Mouse (Mus musculus) lung, embryonic 14.5 days (tissue): ENCODE measurements around the gene Ccl12. TPM values are rescaled to one million over a fixed set of nuclear protein-coding genes. Genes with fewer than 3 reads are reported as not detected.
A peak's percentile ranks its signal among the peaks of the same experiment; 100 is the strongest.

Source experiments
- ATAC-seq: fragments of 200-750 bp; cut with Nextera tagmentation; 2 replicates; pipeline ENCODE4 v1.8.0; 2017; ENCODE audit warnings: mild to moderate bottlenecking, moderate TSS enrichment, moderate library complexity; ENCODE audit not compliant: insufficient read depth
- DNase-seq: peaks from one replicate; pipeline ENCODE4 v3.0.0-alpha.2; 2015
- H3K27ac ChIP-seq: fragments of 300-500 bp; sonication (generic); 2 replicates; pipeline ENCODE4 v1.5.1; 2014; ENCODE audit warnings: low read depth, mild to moderate bottlenecking, moderate library complexity
- H3K27me3 ChIP-seq: fragments of 300-500 bp; sonication (generic); 2 replicates; pipeline ENCODE4 v1.6.1; 2014; ENCODE audit warnings: low read length, control low read depth; ENCODE audit not compliant: insufficient read depth
- H3K36me3 ChIP-seq: fragments of 300-500 bp; sonication (generic); 2 replicates; pipeline ENCODE4 v1.6.1; 2014; ENCODE audit warnings: control low read depth; ENCODE audit not compliant: insufficient read depth
- H3K4me1 ChIP-seq: fragments of 300-500 bp; sonication (generic); 2 replicates; pipeline ENCODE4 v1.6.1; 2014; ENCODE audit warnings: antibody characterized with exemption, control low read depth; ENCODE audit not compliant: insufficient read depth
- H3K4me2 ChIP-seq: fragments of 300-500 bp; sonication (generic); 2 replicates; pipeline ENCODE4 v1.6.1; 2014; ENCODE audit warnings: mild to moderate bottlenecking
- H3K4me3 ChIP-seq: fragments of 300-500 bp; sonication (generic); 2 replicates; pipeline ENCODE4 v1.5.1; 2014; ENCODE audit warnings: low read depth, low read length
- H3K9ac ChIP-seq: fragments of 300-500 bp; sonication (generic); 2 replicates; pipeline ENCODE4 v1.6.1; 2014
- H3K9me3 ChIP-seq: fragments of 300-500 bp; sonication (generic); 2 replicates; pipeline ENCODE4 v1.6.1; 2016; ENCODE audit warnings: low read depth, low read length, control low read depth
- CTCF ChIP-seq: IDR thresholded peaks from 2 replicates; pipeline ENCODE4 v1.5.1; 2016; ENCODE audit warnings: antibody characterized with exemption, low read depth
- WGBS: fragments of 180-500 bp; shearing (Covaris S2); extraction: QIAGEN DNeasy Blood & Tissue Kit; methylation state at CpG from one replicate; pipeline ENCODE4 v1.1.7; 2014; 5-methylcytosine and 5-hydroxymethylcytosine counted together
- polyA plus RNA-seq: library from polyadenylated mRNA; unstranded; fragments of >200 nt; fragmentation: Nextera tagmentation; extraction: Ambion mirVana; gene quantifications from 2 replicates; pipeline ENCODE4 v1.2.1, GENCODE M21; 2014

Ccl12 gene
- 2.9 and 5.3 TPM in 2 replicates for polyA plus RNA-seq

DNA sequence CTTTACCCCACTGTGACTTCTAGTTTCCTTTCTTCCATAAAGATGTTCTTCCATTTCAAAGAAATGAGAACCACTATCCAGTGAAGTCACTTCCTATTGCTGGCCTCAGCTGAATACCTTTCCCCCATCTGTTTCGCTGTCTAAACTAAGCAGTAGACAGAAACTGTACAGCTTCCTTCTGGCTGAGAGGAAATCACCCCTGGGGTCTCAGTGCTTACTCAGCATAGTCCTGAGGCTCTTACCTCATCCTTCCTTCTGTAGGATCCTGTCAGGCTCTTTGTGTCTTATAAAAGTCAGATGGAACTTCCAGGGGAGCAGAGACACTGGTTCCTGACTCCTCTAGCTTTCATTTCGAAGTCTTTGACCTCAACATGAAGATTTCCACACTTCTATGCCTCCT lies at the start of gene Ccl12:
TSS of gene Ccl12 (plus strand) at position 317 of the 400 bp plus-strand sequence.
- no peaks in the 10 kb centered on the region for H3K9me3 ChIP-seq
- ATAC-seq, result no peak
- 0 out of 2 replicates have a peak, but pooled peaks cover 3% of the 10 kb centered on the region for H3K4me1 ChIP-seq
- no peak within 1 kb of the TSS for H3K9ac ChIP-seq
- TF ChIP-seq CTCF, result no peak
- no peak within 1 kb of the TSS for H3K4me2 ChIP-seq
- no peaks in the 10 kb centered on the region for H3K36me3 ChIP-seq
- WGBS, result 54% methylated on average over 2 of the region's 2 CpGs
- no peaks in the 10 kb centered on the region for H3K27me3 ChIP-seq
- no peak within 1 kb of the TSS for H3K4me3 ChIP-seq
- DNase-seq, result peak; percentile 12
- peak within 1 kb of the TSS; percentile 70; the same call in 1 of the 2 replicates for H3K27ac ChIP-seq

GRCm38 (mm10) chr11:82053849-82054248 lies 47.8 kb upstream of the Ccl12 start:
- Histone ChIP-seq H3K36me3 (no peaks in the 10 kb centered on the region), H3K27ac (no peak overlapping the region), H3K9ac (no peak overlapping the region), H3K4me1 (no peaks in the 10 kb centered on the region), H3K9me3 (no peaks in the 10 kb centered on the region), H3K27me3 (no peaks in the 10 kb centered on the region), H3K4me2 (no peak overlapping the region), H3K4me3 (no peak overlapping the region)
- WGBS, result 77% methylated on average over 7 of the region's 7 CpGs
- DNase-seq (no peak), ATAC-seq (no peak)
- no peak for TF ChIP-seq CTCF

- ATAC-seq (no peak; the same call in 1 of the 2 replicates), DNase-seq (peak; percentile 65)
- H3K36me3 ChIP-seq, result no peaks in the 10 kb centered on the region
- 58% methylated on average over 6 of the region's 6 CpGs for WGBS
- H3K4me2 ChIP-seq, result peak within 1 kb of the TSS; percentile 50
- no peaks in the 10 kb centered on the region for H3K9me3 ChIP-seq
- H3K27me3 ChIP-seq, result no peaks in the 10 kb centered on the region
- peak within 1 kb of the TSS; percentile 12; the same call in 1 of the 2 replicates for H3K4me3 ChIP-seq
- no peak for TF ChIP-seq CTCF
- H3K4me1 ChIP-seq, result no peaks in the 10 kb centered on the region
- H3K27ac ChIP-seq, result no peak within 1 kb of the TSS
- no peak within 1 kb of the TSS; the same call in 1 of the 2 replicates for H3K9ac ChIP-seq
These were observed 44.0 kb upstream of the Ccl12 start, which contains the start of gene Ccl11 for GRCm38 (mm10) chr11:82057646-82058045. Gene Ccl11, plus strand, starts transcription at chr11:82057823.

DNA sequence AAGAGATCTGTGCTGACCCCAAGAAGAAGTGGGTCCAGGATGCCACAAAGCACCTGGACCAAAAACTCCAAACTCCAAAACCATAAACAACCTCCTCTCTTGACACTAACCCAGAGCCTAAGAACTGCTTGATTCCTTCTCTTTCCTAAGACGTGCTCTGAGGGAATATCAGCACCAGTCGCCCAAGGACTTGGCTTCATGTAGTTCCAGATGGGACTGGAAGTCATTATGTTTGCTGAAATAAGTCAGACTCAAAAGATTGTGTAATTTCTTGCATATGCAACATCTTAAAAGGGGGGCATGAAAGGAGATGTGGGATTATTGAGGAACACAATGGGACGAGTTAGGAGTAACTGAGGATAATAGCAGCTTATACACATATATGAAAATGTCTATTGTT lies 39.4 kb upstream of the Ccl12 start:
- 67% methylated on average over 3 of the region's 3 CpGs for WGBS
- Histone ChIP-seq H3K27ac (no peak overlapping the region), H3K9ac (no peak overlapping the region), H3K4me2 (no peak overlapping the region), H3K4me1 (no peaks in the 10 kb centered on the region), H3K4me3 (no peak overlapping the region), H3K36me3 (no peaks in the 10 kb centered on the region), H3K9me3 (no peaks in the 10 kb centered on the region), H3K27me3 (no peaks in the 10 kb centered on the region)
- ATAC-seq (no peak), DNase-seq (no peak)
- no peak for TF ChIP-seq CTCF

GRCm38 (mm10) chr11:82063454-82063853 lies 38.2 kb upstream of the Ccl12 start:
- no peak overlapping the region for H3K9ac ChIP-seq
- H3K4me1 ChIP-seq, result no peaks in the 10 kb centered on the region
- ATAC-seq, result no peak
- no peaks in the 10 kb centered on the region for H3K27me3 ChIP-seq
- 73% methylated on average over 2 of the region's 2 CpGs for WGBS
- no peaks in the 10 kb centered on the region for H3K36me3 ChIP-seq
- TF ChIP-seq CTCF, result no peak
- H3K4me3 ChIP-seq, result no peak overlapping the region
- no peak overlapping the region for H3K27ac ChIP-seq
- H3K9me3 ChIP-seq, result no peaks in the 10 kb centered on the region
- no peak for DNase-seq
- no peak overlapping the region for H3K4me2 ChIP-seq

DNA sequence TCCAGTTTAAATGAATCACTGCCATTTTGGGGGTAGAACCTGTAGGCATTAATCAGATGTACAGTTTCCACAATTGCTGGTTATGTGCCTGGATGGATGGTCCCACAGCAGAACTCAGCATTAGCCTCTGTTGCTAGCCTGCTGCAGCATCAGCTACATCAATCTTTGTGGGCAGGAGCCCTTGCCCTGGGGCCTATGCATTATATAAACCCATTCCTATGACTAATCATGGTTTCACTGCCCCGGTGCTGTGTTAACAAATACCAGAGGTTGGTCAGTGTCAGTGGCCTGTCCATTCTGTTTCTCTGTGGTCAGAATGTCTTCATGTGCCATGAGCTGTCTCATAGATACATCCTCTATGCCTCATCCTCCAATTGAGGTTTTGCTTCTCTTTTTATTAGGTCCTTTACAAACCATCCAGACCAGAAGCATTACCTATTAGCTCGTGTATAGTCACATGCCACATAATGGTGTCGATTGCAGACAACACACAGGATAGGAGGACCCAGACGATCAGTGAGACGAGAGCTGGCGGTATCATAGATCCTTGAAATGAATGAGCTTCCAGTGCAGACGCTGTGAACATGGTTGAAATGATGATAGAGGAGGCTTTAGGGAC lies 34.6 kb upstream of the Ccl12 start:
- ATAC-seq (no peak), DNase-seq (no peak)
- no peak for TF ChIP-seq CTCF
- WGBS, result 77% methylated on average over 7 of the region's 7 CpGs
- Histone ChIP-seq H3K9me3 (no peaks in the 10 kb centered on the region), H3K4me1 (no peaks in the 10 kb centered on the region), H3K9ac (no peak overlapping the region), H3K36me3 (no peaks in the 10 kb centered on the region), H3K27ac (no peak overlapping the region), H3K4me2 (no peak overlapping the region), H3K4me3 (no peak overlapping the region), H3K27me3 (no peaks in the 10 kb centered on the region)

- no peak overlapping the region for H3K9ac ChIP-seq
- no peak overlapping the region for H3K27ac ChIP-seq
- ATAC-seq, result no peak
These were observed 30.6 kb upstream of the Ccl12 start for GRCm38 (mm10) chr11:82071076-82071475.

More at GRCm38 (mm10) chr11:82071076-82071475, 30.6 kb upstream of the Ccl12 start:
- Histone ChIP-seq H3K27me3 (no peaks in the 10 kb centered on the region), H3K4me2 (no peak overlapping the region), H3K36me3 (no peaks in the 10 kb centered on the region), H3K4me3 (no peak overlapping the region), H3K4me1 (no peaks in the 10 kb centered on the region), H3K9me3 (no peaks in the 10 kb centered on the region)
- 70% methylated on average over 3 of the region's 3 CpGs for WGBS
- TF ChIP-seq CTCF, result no peak
- no peak for DNase-seq
